Mouse (Mus musculus) cerebellum, adult 2 months (tissue): ENCODE results near the gene 2810459M11Rik.

Source experiments
- CTCF ChIP-seq: fragments of 200-500 bp; IDR thresholded peaks from 2 replicates; pipeline ENCODE4 v1.5.1; 2011; ENCODE audit warnings: low read depth, mild to moderate bottlenecking, control low read depth, low read length, moderate library complexity, borderline replicate concordance; ENCODE audit not compliant: insufficient read depth
- POLR2A ChIP-seq: fragments of 200-500 bp; IDR thresholded peaks from 2 replicates; pipeline ENCODE4 v1.6.1; 2011; ENCODE audit warnings: low read length, control low read depth, borderline replicate concordance; ENCODE audit not compliant: insufficient read depth

- TF ChIP-seq POLR2A (no peak), CTCF (no peak)
These were observed 48.8 kb downstream of the 2810459M11Rik start for GRCm38 (mm10) chr1:86094413-86094812.
